8 mouse cellular contexts compared by ENCODE assay signal in genomic region chr19:8837251-8837791, GRCm38 (mm10). TPM values are rescaled to one million over a fixed set of nuclear protein-coding genes. Genes with fewer than 3 reads are reported as not detected.
DNase-seq lines count a peak whose midpoint lies in the region; ATAC-seq and TF ChIP-seq lines count a peak whose summit lies in the region.

Bscl2 (plus strand) TSS chr19:8837467.

- H3K27me3 ChIP-seq in ES-Bruce4 (ENCODE audit: control insufficient read depth, insufficient read depth, low read length, poor library complexity, severe bottlenecking): no peaks in the 10 kb centered on the region
- no peaks in the 10 kb centered on the region for H3K27me3 ChIP-seq in forebrain, postnatal 0 days (ENCODE audit: insufficient read depth, low read length)
- H3K27me3 ChIP-seq in neural tube, embryonic 15.5 days (replicated peaks): no peaks in the 10 kb centered on the region

- peak within 1 kb of the TSS; percentile 82 for H3K4me3 ChIP-seq in ES-Bruce4 (ENCODE audit: low read depth, low read length)
- H3K4me3 ChIP-seq in forebrain, postnatal 0 days (ENCODE audit: low read depth, low read length): peak within 1 kb of the TSS; percentile 72
- peak within 1 kb of the TSS; percentile 80 for H3K4me3 ChIP-seq in layer of hippocampus, adult 2 months
- peak within 1 kb of the TSS; percentile 72 for H3K4me3 ChIP-seq in lung, adult 2 months (replicated peaks; ENCODE audit: extremely low read depth, low read depth, low read length)
- H3K4me3 ChIP-seq in neural tube, embryonic 15.5 days (replicated peaks): peak within 1 kb of the TSS; percentile 54

- intact Hi-C loops in heart, postnatal 36 days (cut with DNase I): loop anchor here (2.0 kb wide), 1 partner anchor 17 kb away; the partner anchor contains the start of gene Hnrnpul2

- peak within 1 kb of the TSS; percentile 96 for H3K27ac ChIP-seq in ES-Bruce4 (ENCODE audit: insufficient read depth, low read length)
- peak within 1 kb of the TSS; percentile 98 for H3K27ac ChIP-seq in forebrain, postnatal 0 days (ENCODE audit: low read depth, low read length)
- peak within 1 kb of the TSS; percentile 97 for H3K27ac ChIP-seq in layer of hippocampus, adult 2 months
- H3K27ac ChIP-seq in neural tube, embryonic 15.5 days (replicated peaks): peak within 1 kb of the TSS; percentile 98

- peaks cover 22% of the 10 kb centered on the region for H3K36me3 ChIP-seq in ES-Bruce4 (ENCODE audit: control insufficient read depth, insufficient read depth, low read length, poor library complexity, severe bottlenecking)
- H3K36me3 ChIP-seq in forebrain, postnatal 0 days (ENCODE audit: insufficient read depth): peaks cover 27% of the 10 kb centered on the region
- peaks cover 39% of the 10 kb centered on the region for H3K36me3 ChIP-seq in neural tube, embryonic 15.5 days

- peak; percentile 79 for ATAC-seq in forebrain, postnatal 0 days
- ATAC-seq in neural tube, embryonic 15.5 days (ENCODE audit: low FRiP score): peak; percentile 73

- no peak for TF ChIP-seq POLR2A in ES-Bruce4 (IDR thresholded peaks at IDR 0.05; ENCODE audit: insufficient read depth, low read length)
- TF ChIP-seq POLR2A in lung, adult 2 months (IDR thresholded peaks at IDR 0.05; ENCODE audit: borderline replicate concordance, extremely low read depth, low read depth, low read length): peak; percentile 69

- DNase-seq in cerebellum, adult 18-20 months: peak; percentile 85 to 88
- peak; percentile 95 for DNase-seq in forebrain, postnatal 0 days
- peak; percentile 81 to 89 for DNase-seq in heart, postnatal 36 days
- peak; percentile 78 to 88 for DNase-seq in layer of hippocampus, adult 2 months (ENCODE audit: low spot score in 2 of 2)
- peak; percentile 86 for DNase-seq in lung, adult 2 months
- peak; percentile 85 for DNase-seq in testis, postnatal 14 days (ENCODE audit: low spot score)

- H3K4me1 ChIP-seq in ES-Bruce4 (ENCODE audit: control insufficient read depth, insufficient read depth, low read length): no peaks in the 10 kb centered on the region
- peaks cover 5% of the 10 kb centered on the region for H3K4me1 ChIP-seq in forebrain, postnatal 0 days (ENCODE audit: insufficient read depth)
- peaks cover 8% of the 10 kb centered on the region; the same call in 1 of the 2 replicates for H3K4me1 ChIP-seq in lung, adult 2 months (ENCODE audit: control insufficient read depth, insufficient read depth, low read length)
- H3K4me1 ChIP-seq in neural tube, embryonic 15.5 days: peaks cover 42% of the 10 kb centered on the region

- H3K4me2 ChIP-seq in forebrain, postnatal 0 days (ENCODE audit: low read depth): peak within 1 kb of the TSS; percentile 84
- H3K4me2 ChIP-seq in neural tube, embryonic 15.5 days: peak within 1 kb of the TSS; percentile 83

- peak within 1 kb of the TSS; percentile 86 for H3K9ac ChIP-seq in ES-Bruce4 (ENCODE audit: low read depth, poor library complexity, severe bottlenecking)
- H3K9ac ChIP-seq in forebrain, postnatal 0 days: peak within 1 kb of the TSS; percentile 97
- peak within 1 kb of the TSS; percentile 75 for H3K9ac ChIP-seq in neural tube, embryonic 15.5 days (replicated peaks)

- TF ChIP-seq EP300 in ES-Bruce4 (IDR thresholded peaks at IDR 0.05; ENCODE audit: insufficient read depth, low read depth, low read length): peak; percentile 28; the same call in 1 of the 2 replicates

- WGBS in forebrain, postnatal 0 days: 1% methylated on average over 38 of the region's 38 CpGs
- under 1% methylated on average over 38 of the region's 38 CpGs for WGBS in lung, adult 2 months
- WGBS in neural tube, embryonic 15.5 days: under 1% methylated on average over 38 of the region's 38 CpGs

- no peaks in the 10 kb centered on the region for H3K9me3 ChIP-seq in ES-Bruce4 (replicated peaks; ENCODE audit: control insufficient read depth, insufficient read depth, low read length, poor library complexity, severe bottlenecking)
- no peaks in the 10 kb centered on the region for H3K9me3 ChIP-seq in forebrain, postnatal 0 days (ENCODE audit: low read length)
- no peaks in the 10 kb centered on the region for H3K9me3 ChIP-seq in neural tube, embryonic 15.5 days (replicated peaks)

- TF ChIP-seq CTCF in ES-Bruce4 (IDR thresholded peaks at IDR 0.05; ENCODE audit: low read depth, low read length): peak; percentile 29
- peak; percentile 72 for TF ChIP-seq CTCF in forebrain, postnatal 0 days (IDR thresholded peaks at IDR 0.05; ENCODE audit: low read depth)
- TF ChIP-seq CTCF in layer of hippocampus, adult 2 months (conservative IDR thresholded peaks at IDR 0.05): peak; percentile 85
- peak; percentile 32; the same call in 1 of the 2 replicates for TF ChIP-seq CTCF in lung, adult 2 months (IDR thresholded peaks at IDR 0.05; ENCODE audit: insufficient read depth, low read length)

RNA-seq across cellular contexts. Expression of gene Bscl2, which starts in this region (rescaled TPM):
- 32.3 and 36.2 TPM in 2 replicates for polyA plus RNA-seq in ES-Bruce4 (2011; ENCODE audit: insufficient read depth, insufficient read length, low read depth, missing spikeins)
- total RNA-seq in forebrain, postnatal 0 days (2014; rRNA removed): 81.5 and 91.5 TPM in 2 replicates
- polyA plus RNA-seq in forebrain, postnatal 0 days (2015; fragmentation: Nextera tagmentation; extraction: Ambion mirVana): 78.9 and 88.9 TPM in 2 replicates
- total RNA-seq in heart, postnatal 36 days (2021): 10 to 100 TPM; 22.0 to 25.2 TPM
- 100 to 1,000 TPM; 101 TPM for total RNA-seq in layer of hippocampus, adult 2 months (2021)
- polyA plus RNA-seq in lung, adult 2 months (2012; rRNA removed): 140 and 164 TPM in 2 replicates
- 107 and 110 TPM in 2 replicates for polyA plus RNA-seq in neural tube, embryonic 15.5 days (2015; fragmentation: Nextera tagmentation; extraction: Ambion mirVana)

Comparison
In these comparisons a context has a peak if more than half of its experiments do, and no peak if none do; other contexts are left out.
1. Peak in every context shown above with its lines: DNase-seq, ATAC-seq, H3K4me3 ChIP-seq and H3K27ac ChIP-seq.
2. CTCF ChIP-seq: peak in every context shown above with its lines; median percentile 85 in layer of hippocampus, adult 2 months; 72 in forebrain, postnatal 0 days; 32 in lung, adult 2 months; 29 in ES-Bruce4.